Mouse (Mus musculus): ENCODE measurements at regions not wholly inside any gene's neighbourhood (a gene's known extent, or its start where the extent isn't known, plus 50 kb on each side); places are given as distances from the start of the nearest gene placed in this dataset.
"Not testable (repeated sequence)": the region's sequence is repeated elsewhere in the genome, so short reads cannot be mapped to it uniquely, and the experiment has no call there.

DNA sequence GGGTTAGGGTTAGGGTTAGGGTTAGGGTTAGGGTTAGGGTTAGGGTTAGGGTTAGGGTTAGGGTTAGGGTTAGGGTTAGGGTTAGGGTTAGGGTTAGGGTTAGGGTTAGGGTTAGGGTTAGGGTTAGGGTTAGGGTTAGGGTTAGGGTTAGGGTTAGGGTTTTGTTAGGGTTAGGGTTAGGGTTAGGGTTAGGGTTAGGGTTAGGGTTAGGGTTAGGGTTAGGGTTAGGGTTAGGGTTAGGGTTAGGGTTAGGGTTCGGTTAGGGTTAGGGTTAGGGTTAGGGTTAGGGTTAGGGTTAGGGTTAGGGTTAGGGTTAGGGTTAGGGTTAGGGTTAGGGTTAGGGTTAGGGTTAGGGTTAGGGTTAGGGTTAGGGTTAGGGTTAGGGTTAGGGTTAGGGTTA, 124.7 kb upstream of the Fgf14 start:
- not testable (repeated sequence) for DNase-seq

- no peak for DNase-seq
Observed at GRCm38 (mm10) chr14:124800421-124800820, 123.5 kb upstream of the Fgf14 start.

- no peak for DNase-seq
Observed at GRCm38 (mm10) chr14:124775402-124775801, 98.5 kb upstream of the Fgf14 start.

- no peak for DNase-seq
Observed at GRCm38 (mm10) chr14:124767996-124768395, 91.1 kb upstream of the Fgf14 start.

DNA sequence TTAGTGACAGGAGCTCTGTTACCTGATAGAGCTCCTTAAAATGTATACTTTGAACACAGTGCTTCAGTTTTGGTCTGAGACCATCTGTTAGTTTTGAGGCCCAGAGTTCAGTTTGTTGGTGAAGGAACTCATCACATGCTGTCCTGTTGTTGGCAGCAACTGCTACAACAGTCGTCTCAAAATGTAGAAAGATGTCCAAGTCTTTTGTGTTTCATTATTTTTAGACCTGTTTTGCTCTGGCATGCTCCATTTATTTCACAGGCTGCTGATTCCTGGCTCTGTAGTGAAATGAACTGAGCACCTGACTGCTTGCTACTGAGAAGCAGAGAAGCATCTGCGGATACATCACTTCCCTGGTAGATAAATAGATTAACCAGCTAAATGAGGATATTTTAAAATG, 90.3 kb upstream of the Fgf14 start:
- no peak for DNase-seq

- peak; percentile 2 to 8 for DNase-seq
Observed at GRCm38 (mm10) chr14:124742491-124742890, 65.6 kb upstream of the Fgf14 start.

Measured in layer of hippocampus, postnatal 36 days (tissue).